Mouse (Mus musculus): Measurements from ENCODE around the gene Cd3e.

DNA sequence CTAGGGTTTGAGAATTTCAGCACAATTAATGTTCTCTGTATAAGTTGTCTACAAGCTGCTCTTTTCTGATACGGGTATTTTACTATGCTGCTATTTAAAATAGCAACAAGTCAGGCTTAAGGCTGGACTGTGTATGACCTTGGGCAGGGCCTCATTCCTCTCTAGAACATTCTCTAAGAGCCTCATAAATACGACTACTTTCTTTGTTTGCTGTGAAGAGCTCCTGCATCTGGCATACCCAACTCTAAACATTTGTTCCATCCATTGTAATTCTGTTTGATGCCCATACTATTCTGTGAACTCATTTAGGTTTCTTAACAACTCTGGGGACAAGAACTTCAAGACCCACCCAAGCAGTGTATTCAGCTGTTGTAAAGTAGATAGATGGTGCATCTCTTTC, 26.4 kb downstream of the Cd3e start:
- TF ChIP-seq POLR2A (IDR thresholded peaks at IDR 0.05; ENCODE audit: insufficient read depth, low read depth, low read length): no peak
- TF ChIP-seq EP300 (IDR thresholded peaks at IDR 0.05; ENCODE audit: insufficient read depth, low read depth, low read length): no peak
- TF ChIP-seq CTCF (IDR thresholded peaks at IDR 0.05): no peak
